Mouse (Mus musculus) bone marrow macrophage, adult 2 months (primary cell): ENCODE measurements at regions not wholly inside any gene's neighbourhood (a gene's known extent, or its start where the extent isn't known, plus 50 kb on each side); places are given as distances from the start of the nearest gene placed in this dataset.

Experiments
- H3K27ac ChIP-seq: 2 replicates; pipeline ENCODE4 v1.5.1; 2012; ENCODE audit warnings: low read depth, low read length; ENCODE audit not compliant: insufficient read depth
- H3K4me1 ChIP-seq: 2 replicates; pipeline ENCODE4 v1.6.1; 2012; ENCODE audit warnings: low read length; ENCODE audit not compliant: control insufficient read depth, insufficient read depth
- H3K4me3 ChIP-seq: 2 replicates; pipeline ENCODE4 v1.5.1; 2012; ENCODE audit warnings: mild to moderate bottlenecking, low read length, moderate library complexity; ENCODE audit not compliant: insufficient read depth
- CTCF ChIP-seq: IDR thresholded peaks from 2 replicates; pipeline ENCODE4 v1.5.1; 2012; ENCODE audit warnings: low read depth, mild to moderate bottlenecking, low read length, moderate library complexity
- POLR2A ChIP-seq: IDR thresholded peaks from 2 replicates; pipeline ENCODE4 v1.6.1; 2012; ENCODE audit warnings: mild to moderate bottlenecking, low read depth, low read length, borderline replicate concordance

DNA sequence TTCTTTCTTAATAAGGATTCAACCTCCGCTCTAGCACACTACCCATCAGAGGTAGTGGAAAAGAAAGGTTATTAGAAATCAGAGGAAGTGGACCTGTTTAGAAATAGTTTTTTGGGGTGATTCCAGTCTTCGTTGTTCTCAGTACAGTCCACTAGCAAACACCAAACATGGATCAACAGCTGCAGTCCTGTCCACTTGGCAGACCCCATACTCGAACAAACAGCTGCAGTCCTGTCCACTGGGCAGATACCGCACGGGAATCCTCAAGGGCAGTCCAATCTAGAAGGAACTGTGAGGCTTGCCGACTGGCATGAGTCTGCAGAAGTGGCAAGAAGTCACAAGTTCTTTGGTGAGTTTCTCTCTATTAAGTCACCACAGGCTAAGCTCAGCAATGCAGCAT is 273.8 kb downstream of the Rnd3 start:
- no peaks in the 10 kb centered on the region for H3K4me1 ChIP-seq
- H3K4me3 ChIP-seq: no peak overlapping the region
- no peak for TF ChIP-seq POLR2A
- TF ChIP-seq CTCF: no peak
- no peak overlapping the region for H3K27ac ChIP-seq

DNA sequence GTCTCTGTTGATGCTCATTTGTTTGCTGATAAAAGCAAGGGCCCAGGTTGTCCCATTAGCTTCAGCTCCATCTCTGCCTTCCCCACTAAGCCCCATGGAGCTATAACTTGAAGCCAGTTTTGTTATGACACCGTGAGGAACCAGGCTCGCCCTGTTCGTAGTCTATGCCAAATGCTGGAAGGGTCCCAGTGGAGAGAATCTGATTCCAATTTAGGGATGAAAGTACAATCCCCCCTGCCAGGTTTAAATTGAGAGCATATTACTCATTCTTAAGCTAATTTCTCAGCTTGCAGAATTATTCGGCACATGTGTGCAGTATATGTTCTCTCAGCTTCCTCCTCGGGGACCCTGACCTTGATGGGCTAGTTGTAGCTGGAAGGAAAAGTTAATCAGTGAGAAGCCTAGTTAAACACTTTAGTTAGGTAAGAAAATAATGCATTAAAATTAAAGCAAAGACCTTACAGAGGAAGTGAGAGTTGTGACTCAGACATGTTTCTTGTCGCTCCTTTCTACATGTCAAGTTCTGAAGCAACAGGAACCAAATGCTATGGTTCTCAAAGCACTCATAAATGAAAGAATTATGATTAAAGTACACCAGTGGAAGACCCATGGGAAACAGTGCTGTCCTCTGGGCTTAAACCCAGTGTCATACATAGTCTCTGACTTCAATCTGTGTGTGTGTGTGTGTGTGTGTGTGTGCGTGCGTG is 295.2 kb downstream of the Rnd3 start:
- TF ChIP-seq POLR2A: no peak
- no peak for TF ChIP-seq CTCF
- H3K27ac ChIP-seq: peak overlapping the region; percentile 40
- H3K4me3 ChIP-seq: no peak overlapping the region
- peaks cover 15% of the 10 kb centered on the region for H3K4me1 ChIP-seq

DNA sequence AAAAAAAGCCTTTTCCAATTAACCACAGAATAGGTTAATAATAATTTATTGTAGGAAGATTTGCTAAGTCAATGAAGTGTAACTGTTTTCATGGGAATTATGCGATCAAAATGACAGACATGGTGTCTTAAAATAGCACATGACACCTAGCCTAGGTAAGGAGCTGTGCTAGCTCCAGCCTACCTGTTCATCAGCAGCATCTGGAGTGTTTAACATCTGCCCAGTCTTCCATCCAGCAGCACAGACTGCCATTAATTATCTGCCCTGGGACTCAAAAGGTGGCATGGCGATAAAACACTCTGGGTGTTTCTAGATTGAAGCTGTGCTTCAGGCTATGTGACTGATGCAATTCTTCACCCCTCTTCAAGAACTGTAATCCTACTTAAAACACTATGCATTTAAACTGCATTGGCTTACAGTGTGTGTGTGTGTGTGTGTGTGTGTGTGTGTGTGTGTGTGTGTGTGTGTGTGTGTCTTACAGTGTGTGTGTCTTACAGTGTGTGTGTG is 296.4 kb downstream of the Rnd3 start:
- Histone ChIP-seq H3K27ac (no peak overlapping the region), H3K4me1 (peaks cover 15% of the 10 kb centered on the region), H3K4me3 (no peak overlapping the region)
- no peak for TF ChIP-seq POLR2A
- no peak for TF ChIP-seq CTCF

DNA sequence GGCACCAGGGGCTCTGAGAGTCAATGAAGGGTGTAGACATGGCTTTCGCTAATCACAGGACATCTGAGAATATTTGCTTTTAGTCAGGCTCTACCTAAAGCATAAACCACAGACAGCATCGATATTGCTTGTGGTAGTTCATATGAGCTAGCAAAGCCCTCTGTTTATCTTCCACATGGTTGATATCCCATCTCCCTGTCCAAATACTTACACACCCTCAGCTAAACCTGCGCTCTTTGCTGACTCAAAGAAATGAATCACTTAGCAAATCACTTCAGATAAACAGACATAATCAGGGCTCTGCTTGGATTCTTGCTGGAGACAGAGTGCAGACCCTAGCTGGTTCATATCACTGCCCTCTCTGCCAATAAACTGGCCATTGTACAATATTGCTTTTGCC is 298.8 kb downstream of the Rnd3 start:
- H3K4me3 ChIP-seq: no peak overlapping the region
- H3K27ac ChIP-seq: no peak overlapping the region
- TF ChIP-seq POLR2A (no peak), CTCF (no peak)
- peaks cover 15% of the 10 kb centered on the region for H3K4me1 ChIP-seq

DNA sequence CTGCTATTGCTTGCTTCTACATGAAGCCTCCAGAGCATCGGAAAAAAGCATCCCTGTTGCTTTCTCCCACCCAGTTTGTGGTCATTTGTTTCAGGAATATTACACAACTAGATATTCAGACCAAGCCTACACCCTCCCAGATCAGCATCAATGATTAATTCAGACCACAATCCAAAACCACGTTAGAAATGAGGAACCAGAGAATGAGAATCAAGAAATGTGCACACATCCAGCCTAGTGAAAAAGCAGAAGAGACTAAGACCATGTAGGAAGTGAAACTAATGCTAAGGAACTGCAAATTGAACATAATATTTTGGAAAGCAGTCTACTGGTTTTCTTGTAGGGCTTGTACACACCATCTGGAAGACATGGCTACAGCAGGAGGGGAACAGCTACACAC is 307.0 kb downstream of the Rnd3 start:
- Histone ChIP-seq H3K4me3 (no peak overlapping the region), H3K4me1 (peaks cover 20% of the 10 kb centered on the region), H3K27ac (peak overlapping the region; percentile 75)
- TF ChIP-seq CTCF: no peak
- no peak for TF ChIP-seq POLR2A

DNA sequence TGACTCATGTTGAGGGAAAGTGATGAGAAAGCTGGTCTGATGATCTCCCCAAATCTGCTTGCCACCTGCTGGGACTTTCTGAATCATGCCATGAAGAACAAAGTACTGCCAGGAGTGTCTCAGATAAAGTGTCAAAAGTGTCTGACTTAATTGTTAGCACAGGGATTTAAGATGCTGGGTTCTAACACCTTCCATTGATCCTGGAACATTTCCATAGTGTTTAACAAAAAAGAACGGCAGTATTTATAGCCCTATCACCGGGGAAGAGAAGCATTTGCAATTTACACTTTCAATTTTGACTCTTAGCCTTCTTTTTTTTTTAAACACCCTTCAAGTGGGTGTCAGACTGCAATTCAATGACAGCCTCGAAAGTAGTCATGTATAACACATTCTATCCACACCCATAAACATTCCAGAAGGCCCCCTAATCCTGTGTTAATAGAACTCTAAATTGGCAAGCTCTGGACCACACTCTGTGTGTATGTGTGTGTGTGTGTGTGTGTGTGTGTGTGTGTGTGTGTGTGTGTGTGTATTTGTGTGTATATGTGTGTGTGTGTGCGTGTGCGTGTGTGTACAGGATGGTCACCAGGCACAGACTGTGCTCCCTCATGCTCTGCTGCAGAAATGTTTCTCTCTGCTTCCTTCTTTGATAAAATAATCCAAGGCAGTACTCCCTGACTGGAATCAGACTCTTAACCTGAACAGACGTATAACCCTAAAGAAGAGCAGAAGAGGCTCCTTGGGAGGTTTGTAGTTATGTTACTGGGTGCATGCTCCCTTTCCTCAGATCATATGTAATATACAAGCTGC is 313.2 kb downstream of the Rnd3 start:
- Histone ChIP-seq H3K4me3 (no peak overlapping the region), H3K27ac (no peak overlapping the region), H3K4me1 (peaks cover 12% of the 10 kb centered on the region)
- no peak for TF ChIP-seq POLR2A
- no peak for TF ChIP-seq CTCF

DNA sequence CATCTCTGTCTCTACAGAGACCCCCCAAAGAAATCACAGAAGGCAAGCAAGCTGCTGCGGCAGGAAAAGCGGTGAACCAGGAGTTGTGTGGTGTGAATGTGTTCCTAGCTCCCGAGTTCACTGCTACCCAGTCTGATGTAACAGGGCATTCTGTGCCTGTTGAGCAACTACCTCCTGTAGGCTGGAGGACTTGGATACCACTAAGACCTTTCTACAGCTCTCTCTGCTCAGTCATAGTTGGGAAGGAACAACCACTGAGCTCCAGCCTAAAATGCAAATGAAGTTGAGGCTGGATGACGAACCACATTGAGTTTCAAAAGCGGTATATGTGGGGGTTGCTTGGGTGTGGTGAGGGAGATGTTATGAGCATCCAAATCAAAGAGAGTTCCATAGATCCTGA is 315.1 kb downstream of the Rnd3 start:
- Histone ChIP-seq H3K4me3 (no peak overlapping the region), H3K27ac (no peak overlapping the region), H3K4me1 (peaks cover 9% of the 10 kb centered on the region)
- TF ChIP-seq POLR2A: no peak
- TF ChIP-seq CTCF: no peak

DNA sequence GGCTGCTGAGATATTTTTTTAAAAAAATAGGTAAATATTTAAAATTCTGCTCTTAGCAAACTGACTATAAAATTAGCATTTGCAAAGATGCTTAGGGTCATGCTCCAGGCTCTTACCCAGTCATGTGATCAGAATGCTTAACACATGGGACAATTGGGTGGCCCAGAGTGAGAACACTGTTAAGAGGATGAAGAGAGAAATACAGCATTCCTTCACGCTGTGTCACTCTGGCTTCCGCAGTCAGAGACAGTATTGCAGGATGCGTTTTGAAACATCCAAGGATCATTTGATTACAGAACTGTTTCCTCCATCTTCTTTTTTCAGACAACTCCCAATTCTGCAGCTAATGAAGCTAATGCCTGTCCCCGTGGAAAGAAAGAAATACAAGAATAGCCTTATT is 316.4 kb downstream of the Rnd3 start:
- H3K27ac ChIP-seq: no peak overlapping the region
- H3K4me3 ChIP-seq: no peak overlapping the region
- TF ChIP-seq POLR2A (no peak), CTCF (no peak)
- peaks cover 7% of the 10 kb centered on the region for H3K4me1 ChIP-seq

DNA sequence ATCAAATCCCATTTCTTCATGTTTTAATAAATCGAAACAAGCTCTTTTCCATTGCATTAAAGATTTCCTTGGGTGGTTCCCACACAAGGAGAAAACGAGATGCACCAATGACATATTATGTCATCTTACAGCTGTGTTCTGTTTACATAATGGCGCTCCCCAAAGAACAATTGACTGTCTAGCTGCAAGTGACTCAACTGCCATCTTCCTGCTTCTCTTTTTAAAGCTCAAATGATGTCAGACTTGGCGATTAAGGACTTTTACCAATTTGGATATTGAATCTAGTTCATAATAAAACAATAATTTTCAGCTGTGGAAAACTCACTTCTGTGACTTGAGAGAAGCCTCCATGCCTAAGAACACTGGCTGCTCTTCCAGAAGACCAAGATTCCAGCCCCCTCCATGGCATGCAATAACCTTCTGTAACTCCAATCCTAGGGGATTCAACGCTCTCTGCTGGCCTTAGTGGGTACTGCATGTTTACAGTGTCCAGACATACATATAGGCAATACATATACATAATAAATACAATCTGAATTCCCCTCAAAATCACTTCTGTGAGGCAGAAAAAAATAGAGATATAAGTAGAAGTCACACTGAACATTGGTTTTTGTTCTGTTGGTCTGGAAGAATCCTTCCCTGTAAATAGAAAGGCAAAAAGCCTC is 318.7 kb downstream of the Rnd3 start:
- Histone ChIP-seq H3K27ac (no peak overlapping the region), H3K4me1 (peaks cover 8% of the 10 kb centered on the region), H3K4me3 (no peak overlapping the region)
- TF ChIP-seq CTCF (no peak), POLR2A (no peak)
